Mouse (Mus musculus) midbrain, postnatal 0 days (tissue): ENCODE data around the gene Kank2. TPM values are rescaled to one million over a fixed set of nuclear protein-coding genes. Genes with fewer than 3 reads are reported as not detected.
"Not testable (repeated sequence)": the region's sequence is repeated elsewhere in the genome, so short reads cannot be mapped to it uniquely, and the experiment has no call there.

Experiments
- ATAC-seq: fragments of 200-750 bp; cut with Nextera tagmentation; 2 replicates; pipeline ENCODE4 v1.8.0; 2017; ENCODE audit warnings: moderate number of reproducible peaks, mild to moderate bottlenecking, moderate TSS enrichment, moderate library complexity; ENCODE audit not compliant: low FRiP score
- DNase-seq: peaks from one replicate; pipeline ENCODE4 v3.0.0-alpha.2; 2015; ENCODE audit warnings: low spot score
- H3K27ac ChIP-seq: fragments of 300-500 bp; sonication (generic); 2 replicates; pipeline ENCODE4 v1.5.1; 2014; ENCODE audit warnings: low read depth, mild to moderate bottlenecking, low read length, mixed read lengths
- H3K27me3 ChIP-seq: fragments of 300-500 bp; sonication (generic); 2 replicates; pipeline ENCODE4 v1.6.1; 2014; ENCODE audit warnings: low read length, control low read depth, mixed read lengths; ENCODE audit not compliant: insufficient read depth
- H3K36me3 ChIP-seq: fragments of 300-500 bp; sonication (generic); 2 replicates; pipeline ENCODE4 v1.6.1; 2014; ENCODE audit warnings: low read length, control low read depth, mixed read lengths; ENCODE audit not compliant: insufficient read depth
- H3K4me1 ChIP-seq: fragments of 300-500 bp; sonication (generic); 2 replicates; pipeline ENCODE4 v1.6.1; 2014; ENCODE audit warnings: mild to moderate bottlenecking, control low read depth, antibody characterized with exemption, low read length, mixed read lengths; ENCODE audit not compliant: insufficient read depth
- H3K4me2 ChIP-seq: fragments of 300-500 bp; sonication (generic); 2 replicates; pipeline ENCODE4 v1.6.1; 2014; ENCODE audit warnings: low read depth, mild to moderate bottlenecking, low read length, mixed read lengths; ENCODE audit not compliant: poor library complexity, severe bottlenecking
- H3K4me3 ChIP-seq: fragments of 300-500 bp; sonication (generic); 2 replicates; pipeline ENCODE4 v1.5.1; 2014; ENCODE audit warnings: low read depth, mild to moderate bottlenecking, low read length, moderate library complexity
- H3K9ac ChIP-seq: fragments of 300-500 bp; sonication (generic); replicated peaks from 2 replicates; pipeline ENCODE4 v1.6.1; 2014; ENCODE audit warnings: mild to moderate bottlenecking, low read length, moderate library complexity, mixed read lengths; ENCODE audit not compliant: poor library complexity, severe bottlenecking
- H3K9me3 ChIP-seq: fragments of 300-500 bp; sonication (generic); 2 replicates; pipeline ENCODE4 v1.6.1; 2016; ENCODE audit warnings: low read length, control low read depth
- CTCF ChIP-seq: IDR thresholded peaks from 2 replicates; pipeline ENCODE4 v1.5.1; 2016; ENCODE audit warnings: antibody characterized with exemption, mild to moderate bottlenecking
- WGBS: fragments of 180-500 bp; shearing (Covaris S2); extraction: QIAGEN DNeasy Blood & Tissue Kit; methylation state at CpG from one replicate; pipeline ENCODE4 v1.1.7; 2014; 5-methylcytosine and 5-hydroxymethylcytosine counted together
- polyA plus RNA-seq: library from polyadenylated mRNA; unstranded; fragments of >200 nt; fragmentation: Nextera tagmentation; extraction: Ambion mirVana; gene quantifications from 2 replicates; pipeline ENCODE4 v1.2.1, GENCODE M21; 2015
- total RNA-seq: library from RNA; depleted of rRNA; stranded (reverse); fragments of >200 nt; gene quantifications from 2 replicates; pipeline ENCODE4 v1.2.3, GENCODE M21; 2014

Kank2 gene
- total and polyA plus RNA-seq, 2 experiments from 2014 or later = 2.9 to 15.2 TPM

GRCm38 (mm10) chr9:21794925-21795324 is 3.6 kb downstream of the Kank2 start:
- DNase-seq = no peak
- Histone ChIP-seq H3K4me1 (no peaks in the 10 kb centered on the region; the same call in 1 of the 2 replicates), H3K9me3 (no peaks in the 10 kb centered on the region), H3K27me3 (no peaks in the 10 kb centered on the region), H3K4me3 (no peak overlapping the region), H3K4me2 (no peak overlapping the region), H3K9ac (no peak overlapping the region), H3K27ac (no peak overlapping the region), H3K36me3 (no peaks in the 10 kb centered on the region; the same call in 1 of the 2 replicates)
- 95% methylated on average over 25 of the region's 25 CpGs for WGBS
- no peak for ATAC-seq
- TF ChIP-seq CTCF = no peak

DNA sequence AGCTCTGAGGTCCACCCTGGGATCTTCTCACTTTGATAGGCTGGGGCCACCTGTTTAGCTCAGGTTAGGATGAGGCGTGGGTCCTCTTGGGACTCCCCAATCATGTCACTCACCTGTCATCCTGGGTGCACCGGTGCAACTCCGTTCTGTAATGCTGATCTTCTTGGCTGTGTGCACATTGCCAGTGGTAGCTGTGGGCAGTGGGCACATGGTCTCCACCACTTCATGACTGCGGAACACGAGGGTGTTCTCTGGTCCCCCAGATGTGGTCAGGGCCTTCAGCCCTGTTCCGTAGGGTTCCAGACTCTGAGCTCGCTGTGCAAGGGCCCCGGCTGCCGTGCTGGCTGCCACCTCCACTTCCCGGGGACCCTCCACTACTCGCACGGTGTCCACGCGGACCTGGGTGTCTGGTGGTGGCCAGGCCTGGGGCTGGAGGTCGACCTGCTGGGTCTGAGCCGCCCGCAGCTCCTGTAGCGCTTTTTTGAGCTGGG is 4.2 kb downstream of the Kank2 start:
- Histone ChIP-seq H3K27me3 (no peaks in the 10 kb centered on the region), H3K36me3 (no peaks in the 10 kb centered on the region; the same call in 1 of the 2 replicates), H3K4me3 (no peak overlapping the region), H3K9ac (no peak overlapping the region), H3K4me1 (no peaks in the 10 kb centered on the region; the same call in 1 of the 2 replicates), H3K27ac (no peak overlapping the region), H3K4me2 (no peak overlapping the region), H3K9me3 (no peaks in the 10 kb centered on the region)
- no peak for ATAC-seq
- TF ChIP-seq CTCF = no peak
- DNase-seq = no peak
- 96% methylated on average over 18 of the region's 18 CpGs for WGBS

DNA sequence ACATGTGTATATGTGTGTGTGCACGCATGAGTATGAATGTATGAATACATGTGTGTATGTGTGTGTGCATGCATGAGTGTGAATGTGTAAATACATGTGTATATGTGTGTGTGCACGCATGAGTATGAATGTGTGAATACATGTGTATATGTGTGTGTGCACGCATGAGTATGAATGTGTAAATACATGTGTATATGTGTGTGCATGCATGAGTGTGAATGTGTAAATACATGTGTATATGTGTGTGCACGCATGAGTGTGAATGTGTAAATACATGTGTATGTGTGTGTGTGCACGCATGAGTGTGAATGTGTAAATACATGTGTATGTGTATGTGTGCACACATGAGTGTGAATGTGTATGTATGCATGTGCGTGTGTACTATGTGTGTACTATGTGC is 5.0 kb downstream of the Kank2 start:
- H3K9me3 ChIP-seq, H3K4me2 ChIP-seq, H3K27me3 ChIP-seq, H3K9ac ChIP-seq, H3K27ac ChIP-seq, H3K4me1 ChIP-seq, ATAC-seq, DNase-seq, H3K4me3 ChIP-seq, H3K36me3 ChIP-seq: not testable (repeated sequence)
- WGBS = 97% methylated on average over 6 of the region's 6 CpGs

DNA sequence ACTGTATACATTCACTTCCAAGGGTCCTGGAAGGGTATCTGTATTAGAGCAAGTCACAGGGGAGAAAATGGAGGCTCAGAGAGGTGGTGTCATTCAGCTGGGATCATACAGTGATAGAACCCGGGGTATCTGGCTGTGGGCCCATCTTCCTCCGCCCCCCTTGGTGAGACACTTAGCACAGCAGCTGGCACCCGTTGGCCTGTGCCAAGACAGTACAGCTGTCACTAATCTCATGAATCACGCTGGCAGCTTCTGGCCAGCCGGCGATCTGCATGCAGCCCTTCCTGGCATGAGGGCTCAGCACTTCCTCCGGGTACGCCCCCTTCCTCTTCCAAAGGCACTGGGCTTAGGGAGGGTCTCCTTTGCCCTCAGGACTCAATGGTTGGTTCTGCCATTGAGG is 5.9 kb downstream of the Kank2 start:
- no peak for TF ChIP-seq CTCF
- no peak overlapping the region for H3K4me3 ChIP-seq
- DNase-seq (peak; percentile 71), ATAC-seq (no peak)
- no peak overlapping the region for H3K4me2 ChIP-seq
- H3K27me3 ChIP-seq = no peaks in the 10 kb centered on the region
- no peaks in the 10 kb centered on the region for H3K4me1 ChIP-seq
- no peaks in the 10 kb centered on the region for H3K9me3 ChIP-seq
- H3K9ac ChIP-seq = no peak overlapping the region
- 62% methylated on average over 8 of the region's 8 CpGs for WGBS
- H3K36me3 ChIP-seq = no peaks in the 10 kb centered on the region; the same call in 1 of the 2 replicates
- H3K27ac ChIP-seq = no peak overlapping the region

DNA sequence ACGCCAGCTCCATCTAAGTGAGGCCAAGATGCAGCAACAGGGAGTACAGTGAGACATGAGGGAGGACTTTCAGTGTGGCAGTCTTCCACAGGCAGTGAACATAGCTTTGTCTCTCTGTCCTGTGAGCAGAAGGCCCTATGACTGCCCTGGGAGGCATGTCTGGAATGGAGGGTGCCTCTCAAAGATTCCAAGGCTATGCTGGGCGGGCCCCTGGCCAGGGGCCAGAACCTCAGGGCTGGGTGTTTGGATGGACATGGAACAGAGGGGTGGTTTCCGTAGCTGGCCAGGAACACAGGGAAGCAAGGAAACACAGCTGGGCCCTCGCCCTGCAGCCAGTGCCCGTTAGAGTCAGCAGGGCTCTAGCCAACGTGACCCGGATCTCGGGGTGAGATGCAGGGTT is 6.7 kb downstream of the Kank2 start:
- Histone ChIP-seq H3K4me3 (no peak overlapping the region), H3K9me3 (no peaks in the 10 kb centered on the region), H3K27ac (no peak overlapping the region), H3K4me2 (no peak overlapping the region), H3K9ac (no peak overlapping the region), H3K36me3 (no peaks in the 10 kb centered on the region; the same call in 1 of the 2 replicates), H3K4me1 (no peaks in the 10 kb centered on the region), H3K27me3 (no peaks in the 10 kb centered on the region)
- WGBS = 78% methylated on average over 8 of the region's 8 CpGs
- TF ChIP-seq CTCF = no peak
- DNase-seq = no peak
- no peak for ATAC-seq

GRCm38 (mm10) chr9:21788234-21788633 is 10.3 kb downstream of the Kank2 start:
- no peaks in the 10 kb centered on the region for H3K4me1 ChIP-seq
- no peak overlapping the region for H3K4me3 ChIP-seq
- H3K27ac ChIP-seq = no peak overlapping the region
- TF ChIP-seq CTCF = no peak
- H3K9ac ChIP-seq = no peak overlapping the region
- no peaks in the 10 kb centered on the region for H3K27me3 ChIP-seq
- no peak overlapping the region for H3K4me2 ChIP-seq
- no peak for DNase-seq
- WGBS = 67% methylated on average over 9 of the region's 9 CpGs
- ATAC-seq = no peak
- no peaks in the 10 kb centered on the region for H3K9me3 ChIP-seq
- H3K36me3 ChIP-seq = no peaks in the 10 kb centered on the region
